Mouse (Mus musculus) limb, embryonic 11.5 days (tissue): ENCODE data around the gene Piwil4. TPM values are rescaled to one million over a fixed set of nuclear protein-coding genes. Genes with fewer than 3 reads are reported as not detected.

Experiments
- ATAC-seq: fragments of 200-750 bp; cut with Nextera tagmentation; 2 replicates; pipeline ENCODE4 v1.8.0; 2017; ENCODE audit warnings: low read depth; ENCODE audit not compliant: insufficient number of reproducible peaks, low FRiP score, low TSS enrichment
- DNase-seq: peaks from one replicate; pipeline ENCODE4 v3.0.0-alpha.2; 2015; ENCODE audit warnings: low spot score
- H3K27ac ChIP-seq: fragments of 300-500 bp; sonication (generic); replicated peaks from 2 replicates; pipeline ENCODE4 v1.5.1; 2014; ENCODE audit warnings: low read depth, mild to moderate bottlenecking, low read length
- H3K27me3 ChIP-seq: fragments of 300-500 bp; sonication (generic); 2 replicates; pipeline ENCODE4 v1.6.1; 2014; ENCODE audit warnings: mild to moderate bottlenecking, low read length, mixed read lengths; ENCODE audit not compliant: control insufficient read depth, insufficient read depth
- H3K36me3 ChIP-seq: fragments of 300-500 bp; sonication (generic); 2 replicates; pipeline ENCODE4 v1.6.1; 2014; ENCODE audit warnings: mild to moderate bottlenecking, low read length, moderate library complexity, mixed read lengths; ENCODE audit not compliant: control insufficient read depth, insufficient read depth
- H3K4me1 ChIP-seq: fragments of 300-500 bp; sonication (generic); 2 replicates; pipeline ENCODE4 v1.6.1; 2014; ENCODE audit warnings: low read length, mixed read lengths; ENCODE audit not compliant: control insufficient read depth, insufficient read depth
- H3K4me2 ChIP-seq: fragments of 300-500 bp; sonication (generic); 2 replicates; pipeline ENCODE4 v1.6.1; 2014; ENCODE audit warnings: low read depth, mild to moderate bottlenecking, moderate library complexity; ENCODE audit not compliant: severe bottlenecking
- H3K4me3 ChIP-seq: fragments of 300-500 bp; sonication (generic); 2 replicates; pipeline ENCODE4 v1.5.1; 2014; ENCODE audit warnings: low read depth, low read length
- H3K9ac ChIP-seq: fragments of 300-500 bp; sonication (generic); 2 replicates; pipeline ENCODE4 v1.6.1; 2014; ENCODE audit warnings: mild to moderate bottlenecking, low read length
- H3K9me3 ChIP-seq: fragments of 300-500 bp; sonication (generic); 2 replicates; pipeline ENCODE4 v1.6.1; 2016; ENCODE audit warnings: low read length; ENCODE audit not compliant: control insufficient read depth
- WGBS: fragments of 180-500 bp; shearing (Covaris S2); extraction: QIAGEN DNeasy Blood & Tissue Kit; methylation state at CpG from one replicate; pipeline ENCODE4 v1.1.7; 2014; 5-methylcytosine and 5-hydroxymethylcytosine counted together
- polyA plus RNA-seq: library from polyadenylated mRNA; unstranded; fragments of >200 nt; fragmentation: Nextera tagmentation; extraction: Ambion mirVana; gene quantifications from 2 replicates; pipeline ENCODE4 v1.2.1, GENCODE M21; 2014

Piwil4 gene
- polyA plus RNA-seq, 1 experiment from 2014 or later = 0.09 TPM

DNA sequence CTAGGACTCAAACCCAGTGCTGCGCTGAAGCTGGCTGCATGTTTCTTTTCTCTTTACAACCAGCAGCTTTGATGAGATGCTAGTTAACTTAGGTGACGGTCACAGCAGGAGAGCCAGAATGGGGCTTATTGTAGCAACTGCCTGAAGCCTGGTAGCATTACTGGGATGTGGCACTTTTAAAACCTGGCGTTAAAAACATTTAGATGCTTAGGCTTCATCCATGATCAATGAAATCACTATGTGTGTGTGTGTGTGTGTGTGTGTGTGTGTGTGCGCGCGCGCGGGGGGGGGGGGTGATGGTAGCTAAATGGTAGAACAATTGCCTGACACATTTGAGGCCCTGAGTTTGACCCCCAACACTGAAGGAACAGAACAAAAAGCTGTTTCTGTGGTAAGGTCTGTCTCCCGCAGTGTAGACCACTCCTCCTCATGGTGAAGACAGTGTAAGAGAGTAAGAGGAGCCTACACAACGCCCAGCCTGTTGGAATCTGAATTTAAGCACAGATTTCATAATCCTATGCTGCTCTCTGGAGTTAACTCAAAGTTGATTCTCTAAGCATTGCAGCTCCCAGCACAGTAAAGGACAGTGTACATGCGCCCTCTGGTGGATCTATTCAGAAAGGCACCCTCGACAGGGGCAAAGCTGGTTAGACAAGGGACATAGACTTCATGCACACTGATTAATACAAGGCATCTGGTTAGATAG, 41.8 kb downstream of the Piwil4 start:
- Histone ChIP-seq H3K9me3 (no peaks in the 10 kb centered on the region), H3K9ac (no peak overlapping the region), H3K4me1 (no peaks in the 10 kb centered on the region), H3K4me2 (no peak overlapping the region), H3K27me3 (no peaks in the 10 kb centered on the region), H3K4me3 (no peak overlapping the region), H3K27ac (no peak overlapping the region), H3K36me3 (no peaks in the 10 kb centered on the region)
- ATAC-seq (peak; percentile 92), DNase-seq (peak; percentile 96)
- WGBS = 51% methylated on average over 12 of the region's 12 CpGs

DNA sequence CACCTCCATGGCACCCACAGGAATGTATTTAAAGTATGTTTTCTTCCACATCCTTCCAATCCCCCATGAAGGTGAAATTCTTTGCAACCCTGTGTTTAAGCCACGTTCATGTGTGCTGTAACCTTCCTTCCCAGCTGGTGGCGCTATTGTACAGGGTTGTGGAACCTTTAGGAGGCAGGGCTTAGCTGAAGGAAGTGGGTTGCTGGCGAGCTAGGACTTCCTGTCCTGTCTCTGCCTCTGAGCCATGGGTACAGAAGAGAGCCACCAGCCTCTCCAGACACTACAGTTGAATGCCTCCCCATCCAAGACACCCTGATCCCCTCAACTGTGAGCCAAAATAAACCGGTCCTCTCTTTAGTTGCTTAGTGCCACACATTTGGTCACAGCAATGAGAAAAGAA, 42.6 kb downstream of the Piwil4 start:
- Histone ChIP-seq H3K27me3 (no peaks in the 10 kb centered on the region), H3K4me2 (no peak overlapping the region), H3K4me3 (no peak overlapping the region), H3K36me3 (no peaks in the 10 kb centered on the region), H3K27ac (no peak overlapping the region), H3K9ac (no peak overlapping the region), H3K9me3 (no peaks in the 10 kb centered on the region), H3K4me1 (no peaks in the 10 kb centered on the region)
- WGBS = 63% methylated on average over 4 of the region's 4 CpGs
- no peak for ATAC-seq
- DNase-seq = no peak

DNA sequence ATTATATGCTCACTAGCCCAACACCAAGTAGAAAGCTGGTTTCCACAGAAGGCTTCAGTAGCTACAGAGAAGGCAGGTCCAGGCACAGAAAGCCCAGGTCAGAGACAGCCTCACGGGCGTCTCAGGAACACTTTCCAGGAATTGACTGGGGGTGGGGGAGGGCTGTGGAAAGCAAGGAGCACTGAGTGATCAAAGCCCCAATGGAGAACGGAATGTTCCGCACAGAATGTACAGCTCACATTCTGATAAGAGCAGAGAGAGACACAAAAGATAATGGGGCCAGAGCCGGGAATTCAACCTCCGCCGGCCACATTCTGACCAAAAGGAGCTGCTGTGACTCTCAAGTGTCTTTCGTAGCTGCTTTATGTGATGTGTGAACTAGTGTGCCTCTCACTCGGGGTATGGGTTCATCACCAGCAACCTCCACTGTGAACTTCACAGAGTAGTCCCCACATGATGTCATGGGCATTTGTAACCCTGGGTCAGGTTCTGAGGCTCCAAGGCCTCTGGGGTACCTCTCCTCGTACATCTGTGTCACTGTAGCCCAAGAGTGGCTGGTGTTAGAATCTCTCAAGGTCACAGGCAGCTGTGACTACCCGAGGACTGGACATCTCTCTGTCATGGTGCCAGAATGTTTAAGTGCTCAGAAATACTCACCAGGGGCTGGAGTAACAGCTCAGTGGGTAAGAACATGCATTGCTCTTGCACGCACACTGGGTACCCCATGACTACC, 51.0 kb downstream of the Piwil4 start:
- H3K9ac ChIP-seq = no peak overlapping the region
- no peaks in the 10 kb centered on the region for H3K9me3 ChIP-seq
- no peak for ATAC-seq
- no peak overlapping the region for H3K27ac ChIP-seq
- H3K4me2 ChIP-seq = no peak overlapping the region
- WGBS = 73% methylated on average over 12 of the region's 12 CpGs
- no peaks in the 10 kb centered on the region for H3K27me3 ChIP-seq
- no peak overlapping the region for H3K4me3 ChIP-seq
- no peak for DNase-seq
- H3K36me3 ChIP-seq = no peaks in the 10 kb centered on the region
- H3K4me1 ChIP-seq = no peaks in the 10 kb centered on the region

DNA sequence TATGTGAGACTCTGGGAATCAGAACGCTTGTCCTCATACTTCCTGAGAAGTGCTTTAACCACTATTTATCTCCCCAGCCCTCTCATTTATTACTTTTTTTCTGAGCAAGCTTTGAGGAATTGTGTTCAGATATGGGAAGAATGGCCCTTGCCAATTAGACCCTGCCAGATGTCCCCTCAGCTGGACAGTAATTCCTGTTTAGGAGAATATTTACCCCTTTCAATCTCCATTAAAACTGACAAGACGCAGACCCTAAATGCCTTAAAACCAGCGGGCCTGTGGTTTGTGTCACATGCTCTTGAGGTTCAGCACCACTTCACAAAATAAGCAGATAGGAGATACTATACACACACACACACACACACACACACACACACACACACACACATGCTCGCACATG, 56.2 kb downstream of the Piwil4 start:
- Histone ChIP-seq H3K9me3 (no peaks in the 10 kb centered on the region), H3K27ac (no peak overlapping the region), H3K4me1 (0 out of 2 replicates have a peak, but pooled peaks cover 4% of the 10 kb centered on the region), H3K36me3 (no peaks in the 10 kb centered on the region), H3K27me3 (no peaks in the 10 kb centered on the region), H3K4me3 (no peak overlapping the region), H3K9ac (no peak overlapping the region), H3K4me2 (no peak overlapping the region)
- peak; percentile 65; the same call in 1 of the 2 replicates for ATAC-seq
- peak; percentile 50 for DNase-seq
- 27% methylated on average over 4 of the region's 4 CpGs for WGBS

DNA sequence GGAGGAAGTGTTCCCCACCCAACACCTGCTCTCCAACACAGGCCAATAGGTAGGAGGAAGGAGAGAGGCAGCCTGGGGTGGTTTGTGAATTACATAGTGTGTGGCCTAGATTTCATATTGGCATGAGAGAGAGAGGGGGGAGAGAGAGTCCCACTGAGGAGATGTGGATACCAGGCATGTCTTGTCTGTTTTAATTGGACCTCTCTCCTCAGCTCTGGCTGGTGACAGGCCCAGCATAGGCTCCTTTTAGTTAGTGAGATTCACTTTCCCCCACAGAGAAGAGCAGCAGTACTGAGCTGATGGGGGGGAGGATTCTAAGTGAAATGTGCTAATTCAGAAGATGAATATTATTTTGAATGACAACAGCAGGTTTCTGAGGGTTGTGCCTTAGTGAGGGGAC, 57.8 kb downstream of the Piwil4 start:
- Histone ChIP-seq H3K9ac (no peak overlapping the region), H3K27me3 (no peaks in the 10 kb centered on the region), H3K4me3 (no peak overlapping the region), H3K4me2 (no peak overlapping the region), H3K9me3 (no peaks in the 10 kb centered on the region), H3K36me3 (no peaks in the 10 kb centered on the region), H3K27ac (no peak overlapping the region), H3K4me1 (0 out of 2 replicates have a peak, but pooled peaks cover 4% of the 10 kb centered on the region)
- DNase-seq = no peak
- ATAC-seq = no peak

DNA sequence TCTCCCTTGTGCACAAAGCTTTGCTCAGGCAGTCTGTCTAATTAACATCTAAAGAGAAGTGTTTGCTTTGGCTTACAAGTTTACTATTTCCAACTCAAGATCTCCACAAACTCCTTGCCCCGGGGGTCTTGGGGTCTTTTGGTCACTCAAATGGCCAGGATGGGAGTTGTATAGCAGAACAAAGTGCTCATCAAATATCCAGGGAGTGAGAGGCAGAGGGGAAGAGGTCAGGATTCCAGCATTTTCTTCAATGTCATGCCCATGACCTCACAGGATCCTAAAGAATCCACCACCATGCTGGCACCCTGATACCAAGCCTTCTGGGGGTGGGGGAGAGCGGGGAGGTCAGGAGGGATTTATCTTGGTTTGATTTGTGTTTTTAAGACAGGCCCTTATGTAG, 59.9 kb downstream of the Piwil4 start:
- no peak for DNase-seq
- no peak overlapping the region for H3K9ac ChIP-seq
- no peaks in the 10 kb centered on the region for H3K36me3 ChIP-seq
- no peak for ATAC-seq
- no peak overlapping the region for H3K4me3 ChIP-seq
- H3K27me3 ChIP-seq = no peaks in the 10 kb centered on the region
- H3K9me3 ChIP-seq = no peaks in the 10 kb centered on the region
- no peak overlapping the region for H3K27ac ChIP-seq
- 0 out of 2 replicates have a peak, but pooled peaks cover 6% of the 10 kb centered on the region for H3K4me1 ChIP-seq
- 68% methylated on average over 2 of the region's 2 CpGs for WGBS
- no peak overlapping the region for H3K4me2 ChIP-seq

DNA sequence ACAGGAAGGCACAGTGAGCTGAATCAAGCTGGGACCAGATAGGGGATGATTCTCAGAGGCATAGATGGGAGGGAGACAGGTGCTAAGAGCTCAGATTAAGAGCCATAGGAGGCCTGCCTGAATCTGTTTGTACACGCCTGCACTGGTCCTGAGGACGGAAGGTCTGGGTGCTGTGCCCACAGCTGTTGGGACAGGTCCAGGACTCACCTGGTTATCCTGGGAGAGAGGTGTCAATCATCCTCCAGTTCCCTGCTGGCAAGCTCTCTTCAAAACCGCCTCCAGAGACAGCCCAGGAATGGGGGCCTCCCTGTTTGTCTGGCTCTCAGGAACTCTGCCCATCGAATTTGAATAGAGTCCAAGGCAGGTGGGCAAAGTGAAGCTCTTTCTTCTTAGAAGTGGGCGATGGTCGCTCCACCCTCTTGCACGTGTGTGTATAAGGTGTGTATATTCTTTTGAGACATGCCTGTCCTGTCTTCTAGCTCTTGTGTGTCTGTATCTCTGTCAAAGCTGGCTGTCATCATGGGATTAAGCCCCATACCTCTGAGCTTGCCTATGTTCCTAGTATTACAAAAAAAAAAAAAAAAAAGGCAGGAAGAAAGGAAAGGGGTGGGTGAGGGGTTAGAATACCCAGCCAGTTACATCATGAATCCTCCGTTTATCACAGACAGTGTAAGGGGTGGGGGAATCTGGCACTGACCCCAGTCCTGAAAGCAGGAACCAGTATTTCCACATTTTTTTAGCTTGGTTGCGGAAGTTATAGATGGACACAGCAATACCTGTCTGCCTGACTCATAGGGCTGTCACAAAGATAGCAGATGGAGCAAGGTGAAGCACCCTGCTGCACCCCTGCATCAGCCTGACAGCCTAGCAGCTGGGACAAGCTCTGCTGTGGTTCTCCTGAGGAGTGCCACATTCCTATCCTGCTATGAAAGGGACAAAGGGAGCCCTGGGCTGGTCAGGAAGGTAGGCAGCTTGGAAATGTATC, 64.5 kb downstream of the Piwil4 start:
- Histone ChIP-seq H3K27me3 (no peaks in the 10 kb centered on the region), H3K4me1 (peaks cover 7% of the 10 kb centered on the region), H3K9ac (no peak overlapping the region), H3K27ac (no peak overlapping the region), H3K36me3 (no peaks in the 10 kb centered on the region), H3K9me3 (no peaks in the 10 kb centered on the region), H3K4me2 (no peak overlapping the region), H3K4me3 (no peak overlapping the region)
- ATAC-seq = 0 out of 2 replicates have a peak, but pooled peaks have one; percentile 31
- DNase-seq = peak; percentile 29
- WGBS = 60% methylated on average over 9 of the region's 9 CpGs

DNA sequence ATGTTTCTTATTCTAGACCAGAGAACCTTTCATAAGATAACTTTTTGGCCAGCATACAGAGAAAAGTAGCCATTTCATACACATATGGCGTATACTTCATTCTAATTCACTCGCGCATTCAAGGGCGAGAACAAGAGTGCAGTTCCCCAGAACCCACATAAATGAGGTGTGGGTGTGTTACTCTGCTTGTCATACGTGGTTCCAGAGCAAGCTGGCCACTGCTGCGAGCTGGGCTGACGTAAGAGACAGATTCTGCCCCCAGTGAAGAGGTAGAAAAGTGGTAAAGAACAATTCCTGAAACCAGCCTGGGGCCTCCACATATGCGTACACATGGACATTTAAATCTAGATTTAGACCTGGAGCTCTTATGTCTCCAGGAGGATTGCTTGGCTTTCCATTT, 66.0 kb downstream of the Piwil4 start:
- DNase-seq = no peak
- no peak overlapping the region for H3K4me3 ChIP-seq

More for the DNA sequence above, 66.0 kb downstream of the Piwil4 start:
- ATAC-seq = no peak
- Histone ChIP-seq H3K4me2 (no peak overlapping the region), H3K9me3 (no peaks in the 10 kb centered on the region), H3K9ac (no peak overlapping the region), H3K36me3 (no peaks in the 10 kb centered on the region), H3K4me1 (peaks cover 7% of the 10 kb centered on the region), H3K27me3 (no peaks in the 10 kb centered on the region), H3K27ac (no peak overlapping the region)
- WGBS = 89% methylated on average over 8 of the region's 8 CpGs
